Mouse (Mus musculus) gastrocnemius, postnatal 25 days (tissue): ENCODE results near the gene Psen2. TPM values are rescaled to one million over a fixed set of nuclear protein-coding genes. Genes with fewer than 3 reads are reported as not detected.

Experiments
- DNase-seq: peaks from one replicate; pipeline ENCODE4 v3.0.0; 2022
- long read RNA-seq, 2 experiments: library from polyadenylated mRNA; stranded (forward); transcript quantifications; one replicate each; pipeline ENCODE4 v2.0.0; 2021
- total RNA-seq, 2 experiments: library from RNA; stranded (reverse); gene quantifications; 1 replicate in 1 of 2; 2 replicates in 1 of 2; pipeline ENCODE4 v1.2.3; 2021

Psen2 gene
- 1 to 10 TPM; 6.8 to 8.4 TPM for total RNA-seq
- long read RNA-seq, experiment 1, partial matches to known transcripts = 0 of 1 reads
- long read RNA-seq, experiment 1, other reads (novel, unspliced or antisense) = 0 of 1 reads
- long read RNA-seq, experiment 2, partial matches to known transcripts = 2 of 4 reads
- long read RNA-seq, experiment 2, other reads (novel, unspliced or antisense) = 1 of 4 reads

- no peak for DNase-seq
These were observed at the start of gene Psen2 for GRCm38 (mm10) chr1:180263364-180263997. Gene Psen2, minus strand, starts transcription at chr1:180263438.

GRCm38 (mm10) chr1:180312792-180313311 is 49.6 kb upstream of the Psen2 start:
- peak; percentile 75 for DNase-seq

DNA sequence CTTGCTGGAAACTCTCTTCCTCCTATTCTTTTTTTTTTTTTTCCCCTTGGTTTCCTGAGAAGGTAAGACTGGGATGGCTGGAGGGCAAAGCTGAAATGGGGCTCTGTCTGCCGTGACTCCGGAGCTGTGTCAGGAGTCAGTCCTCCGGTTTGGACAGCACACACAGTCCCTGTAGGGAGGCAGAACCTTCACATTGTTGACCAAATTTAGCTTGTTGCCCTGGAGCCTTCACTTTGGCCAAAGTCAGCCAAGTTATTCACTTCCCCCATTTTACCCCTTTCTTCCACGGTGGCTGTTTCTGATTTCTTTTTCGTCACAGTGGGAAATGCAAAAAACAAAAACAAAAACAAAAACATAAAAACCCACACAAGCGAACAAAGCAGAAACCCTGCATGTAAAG is 49.0 kb upstream of the Psen2 start:
- DNase-seq = no peak

- DNase-seq = no peak
These were observed 45.7 kb upstream of the Psen2 start for GRCm38 (mm10) chr1:180308897-180309296.

DNA sequence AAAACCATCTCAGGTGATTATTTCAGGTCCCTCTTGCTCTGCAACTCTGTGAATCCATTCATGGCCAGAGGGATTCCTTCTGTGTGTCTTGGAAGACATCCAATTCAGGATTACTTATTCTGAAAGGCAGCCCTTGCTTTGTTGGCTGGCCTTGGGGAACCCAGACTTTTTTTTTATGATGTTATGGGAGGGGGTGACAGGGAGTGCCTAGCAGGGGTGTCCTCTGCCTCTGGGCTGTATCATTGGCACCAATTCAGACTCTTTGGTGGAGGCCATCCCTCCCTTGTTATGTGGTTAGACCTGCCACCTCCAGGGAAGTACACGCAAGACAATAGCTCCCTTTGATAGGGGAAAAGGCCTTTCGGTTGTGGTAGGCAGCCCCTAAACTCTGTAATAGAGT is 44.4 kb upstream of the Psen2 start:
- DNase-seq = no peak

- no peak for DNase-seq
These were observed 43.7 kb upstream of the Psen2 start for GRCm38 (mm10) chr1:180306889-180307288.

- DNase-seq = no peak
These were observed 40.4 kb upstream of the Psen2 start for GRCm38 (mm10) chr1:180303600-180303999.

- peak; percentile 25 for DNase-seq
These were observed 39.2 kb upstream of the Psen2 start for GRCm38 (mm10) chr1:180302253-180303120.

DNA sequence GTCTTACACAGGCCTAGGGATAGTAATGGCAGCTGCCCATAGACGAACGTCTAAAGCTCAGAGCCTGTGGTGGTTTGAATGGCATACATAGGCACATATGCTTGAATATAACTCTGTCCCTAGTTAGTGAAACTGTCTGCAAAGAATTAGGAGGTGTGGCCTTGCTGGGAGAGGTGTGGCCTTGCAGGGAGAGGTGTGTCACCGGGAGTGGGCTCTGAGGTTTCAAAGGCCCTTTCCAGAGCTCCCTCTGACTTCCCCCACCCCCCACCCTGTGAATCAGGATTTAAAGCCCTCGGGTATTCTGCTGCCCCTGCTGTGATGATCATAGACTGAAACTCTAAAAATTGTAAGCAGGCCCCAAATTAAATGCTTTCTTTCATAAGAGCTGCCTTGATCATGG is 37.8 kb upstream of the Psen2 start:
- no peak for DNase-seq

GRCm38 (mm10) chr1:180300292-180300691 is 37.1 kb upstream of the Psen2 start:
- no peak for DNase-seq

- DNase-seq = no peak
These were observed 36.5 kb upstream of the Psen2 start for GRCm38 (mm10) chr1:180299697-180300096.

DNA sequence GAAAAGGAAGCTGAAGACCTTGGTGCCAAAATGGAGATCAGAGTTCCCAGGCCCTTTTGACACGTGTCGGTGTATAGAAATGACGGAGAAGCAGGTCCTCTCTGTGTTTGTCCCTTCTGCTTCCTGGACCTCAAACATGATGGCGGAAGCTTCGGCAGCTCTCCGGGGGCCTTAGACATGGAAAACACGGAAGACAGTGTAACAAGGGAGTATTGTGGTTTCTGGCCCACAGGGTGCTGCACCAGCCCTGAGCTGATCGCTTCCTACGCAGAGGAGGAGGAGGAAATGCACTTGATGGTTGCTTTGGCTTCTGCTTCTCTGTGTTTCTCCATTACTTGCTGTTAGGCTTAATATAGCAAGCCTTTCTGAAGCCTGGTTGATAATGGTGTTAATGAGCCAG is 32.9 kb upstream of the Psen2 start:
- DNase-seq = no peak

- DNase-seq = no peak
These were observed 27.1 kb upstream of the Psen2 start for GRCm38 (mm10) chr1:180290358-180290757.

- no peak for DNase-seq
These were observed 26.6 kb upstream of the Psen2 start for GRCm38 (mm10) chr1:180289788-180290187.

GRCm38 (mm10) chr1:180288872-180289468 is 25.7 kb upstream of the Psen2 start:
- DNase-seq = no peak

DNA sequence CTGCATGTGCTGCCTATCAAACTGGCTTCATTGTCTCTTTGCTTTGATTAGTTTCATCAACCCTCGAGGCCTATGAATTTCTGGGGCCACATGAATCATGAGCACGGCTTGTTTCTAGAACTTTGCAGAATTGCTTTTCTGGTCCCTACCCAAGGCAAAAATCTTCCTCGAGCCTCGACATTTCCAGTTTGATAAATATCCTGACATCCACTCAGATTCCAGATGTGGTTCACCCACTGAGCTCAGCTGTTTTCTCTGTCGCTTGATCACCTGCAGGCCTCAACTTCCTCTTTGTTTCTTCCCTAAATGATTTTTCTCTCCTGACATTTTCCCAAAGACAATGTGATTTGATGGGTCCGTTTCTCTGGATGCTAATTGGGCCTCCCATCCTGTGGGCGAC is 25.0 kb upstream of the Psen2 start:
- no peak for DNase-seq

- peak; percentile 30 for DNase-seq
These were observed 23.0 kb upstream of the Psen2 start for GRCm38 (mm10) chr1:180286081-180286831.

DNA sequence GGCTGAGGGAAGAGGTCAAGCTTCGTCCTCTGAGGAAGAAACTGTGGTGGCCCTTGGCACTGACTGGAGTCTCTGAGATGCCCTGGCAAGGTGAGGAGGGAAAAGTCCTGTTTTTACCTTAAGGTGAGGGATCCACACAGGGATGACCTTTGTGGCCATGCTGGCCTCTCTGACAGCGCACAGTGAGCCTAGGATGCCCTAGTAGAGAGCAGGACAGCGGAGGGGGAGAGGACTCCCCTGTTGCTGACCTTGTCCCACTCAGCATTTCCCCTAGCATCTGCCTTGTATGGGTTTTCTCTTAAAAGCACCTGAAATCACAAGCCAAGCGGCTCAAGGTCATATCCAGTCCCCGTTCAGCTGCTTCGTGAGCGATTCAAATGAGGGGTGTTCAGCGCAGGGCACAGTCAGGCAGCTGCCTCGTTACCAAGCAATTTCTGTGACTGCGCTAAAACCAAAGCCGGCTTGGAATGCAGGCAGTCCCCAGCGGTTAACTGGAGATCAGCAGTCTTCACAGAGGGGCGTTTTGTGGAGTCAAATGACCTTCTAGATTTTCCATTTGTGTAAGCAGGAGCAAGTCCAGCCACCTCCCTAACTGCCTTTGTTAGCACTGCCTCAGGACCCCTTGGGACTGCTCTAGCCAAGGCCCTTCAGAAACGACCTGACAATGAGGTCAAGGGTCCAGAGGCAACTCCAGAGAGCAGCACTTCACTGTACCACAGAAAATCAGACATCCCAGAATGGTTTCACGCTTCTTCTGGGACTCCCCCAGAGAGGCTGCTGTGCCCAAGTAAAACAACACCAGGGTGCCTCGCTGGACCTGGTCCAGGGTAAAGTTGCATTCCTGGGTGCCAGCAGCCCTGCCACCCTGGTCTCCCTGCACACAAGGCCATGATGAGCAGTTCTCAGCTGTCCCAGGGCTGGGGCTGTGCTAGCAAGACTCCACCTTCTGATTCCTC is 20.9 kb upstream of the Psen2 start:
- no peak for DNase-seq

DNA sequence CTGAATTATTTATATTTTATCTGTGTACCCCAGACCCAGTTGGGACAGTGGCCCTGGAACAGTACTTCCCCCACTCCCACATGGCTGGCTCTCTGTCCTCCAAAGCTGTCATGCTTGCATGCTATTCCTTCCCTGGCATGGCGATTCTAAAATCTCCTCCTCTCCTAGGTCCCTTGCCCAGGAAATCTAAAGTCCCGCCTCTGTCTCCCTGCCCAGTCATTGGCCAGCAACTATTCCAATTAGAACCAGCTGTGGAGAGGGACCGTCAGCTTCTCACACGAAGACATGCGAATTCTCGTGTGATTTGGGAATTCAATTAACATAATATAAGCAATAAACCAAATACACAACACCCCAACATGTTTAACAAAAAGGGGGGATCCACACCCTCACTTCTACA is 19.3 kb upstream of the Psen2 start:
- DNase-seq = no peak

DNA sequence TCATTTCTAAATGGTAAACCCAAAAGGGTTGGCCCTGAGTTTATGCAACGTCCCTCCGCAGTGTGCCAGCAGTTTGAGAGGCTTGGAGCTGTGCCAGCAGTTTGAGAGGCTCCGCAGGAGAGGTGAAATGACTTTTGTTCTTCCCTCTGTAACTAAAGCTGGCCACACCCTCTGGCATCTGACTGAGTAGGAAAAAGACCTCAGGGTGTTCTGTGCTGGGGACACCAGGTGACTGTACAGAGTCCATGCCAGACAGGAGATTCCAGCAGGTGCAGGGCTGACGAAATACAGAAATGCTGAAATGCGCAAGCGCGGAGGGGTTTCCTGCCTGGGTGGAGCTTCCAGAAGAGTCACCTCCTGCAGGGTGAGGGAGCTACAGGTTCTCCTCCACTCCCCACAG is 16.4 kb upstream of the Psen2 start:
- peak; percentile 59 for DNase-seq

GRCm38 (mm10) chr1:180277563-180277962 is 14.3 kb upstream of the Psen2 start:
- peak; percentile 35 for DNase-seq
